Mouse (Mus musculus): ENCODE results near the gene Gla.

The Gla gene

GRCm38 (mm10) chrX:134600659-134601379, at the start of gene Gla, which contains the start of gene Hnrnph2:
Gene Gla (minus strand): TSS chrX:134601125.
Gene Hnrnph2 (plus strand): TSS chrX:134601179.
- peak; percentile 69 for DNase-seq (ENCODE audit: low spot score)

- peak; percentile 49 for DNase-seq (ENCODE audit: low spot score)
Measured at GRCm38 (mm10) chrX:134648031-134648692, 47.2 kb upstream of the Gla start.

- no peak for DNase-seq (ENCODE audit: low spot score)
Measured at GRCm38 (mm10) chrX:134647421-134647820, 46.5 kb upstream of the Gla start.

- no peak for DNase-seq (ENCODE audit: low spot score)
Measured at GRCm38 (mm10) chrX:134646338-134646737, 45.4 kb upstream of the Gla start.

- no peak for DNase-seq (ENCODE audit: low spot score)
Measured at GRCm38 (mm10) chrX:134641000-134641760, 40.3 kb upstream of the Gla start.

- DNase-seq (ENCODE audit: low spot score) = no peak
Measured at GRCm38 (mm10) chrX:134635860-134636259, 34.9 kb upstream of the Gla start.

GRCm38 (mm10) chrX:134635111-134635510, 34.2 kb upstream of the Gla start:
- DNase-seq (ENCODE audit: low spot score) = no peak

GRCm38 (mm10) chrX:134632710-134633109, 31.8 kb upstream of the Gla start:
- no peak for DNase-seq (ENCODE audit: low spot score)

- no peak for DNase-seq (ENCODE audit: low spot score)
Measured at GRCm38 (mm10) chrX:134628200-134628599, 27.3 kb upstream of the Gla start.

- no peak for DNase-seq (ENCODE audit: low spot score)
Measured at GRCm38 (mm10) chrX:134623350-134623749, 22.4 kb upstream of the Gla start.

GRCm38 (mm10) chrX:134621685-134622084, 20.8 kb upstream of the Gla start:
- DNase-seq (ENCODE audit: low spot score) = no peak

- no peak for DNase-seq (ENCODE audit: low spot score)
Measured at GRCm38 (mm10) chrX:134620254-134620865, 19.4 kb upstream of the Gla start.

GRCm38 (mm10) chrX:134619695-134620094, 18.8 kb upstream of the Gla start:
- DNase-seq (ENCODE audit: low spot score) = no peak

GRCm38 (mm10) chrX:134614306-134614705, 13.4 kb upstream of the Gla start:
- DNase-seq (ENCODE audit: low spot score) = no peak

- peak; percentile 29 for DNase-seq (ENCODE audit: low spot score)
Measured at GRCm38 (mm10) chrX:134612285-134612959, 11.5 kb upstream of the Gla start.

GRCm38 (mm10) chrX:134610984-134611383, 10.1 kb upstream of the Gla start:
- DNase-seq (ENCODE audit: low spot score) = no peak

GRCm38 (mm10) chrX:134609472-134609871, 8.5 kb upstream of the Gla start:
- no peak for DNase-seq (ENCODE audit: low spot score)

- DNase-seq (ENCODE audit: low spot score) = no peak
Measured at GRCm38 (mm10) chrX:134601380-134602120, 625 bp upstream of the Gla start.

- no peak for DNase-seq (ENCODE audit: low spot score)
Measured at GRCm38 (mm10) chrX:134599922-134600565, 881 bp downstream of the Gla start.

- no peak for DNase-seq (ENCODE audit: low spot score)
Measured at GRCm38 (mm10) chrX:134589836-134590235, 11.1 kb downstream of the Gla start.

- DNase-seq (ENCODE audit: low spot score) = no peak
Measured at GRCm38 (mm10) chrX:134588997-134589396, 11.9 kb downstream of the Gla start.

Measured in urinary bladder, postnatal 25 days (tissue).